Mouse (Mus musculus) C2C12 (cell line): Measurements from ENCODE around the gene Znrd1. TPM values are rescaled to one million over a fixed set of nuclear protein-coding genes. Genes with fewer than 3 reads are reported as not detected.

Experiments used
- H3K27me3 ChIP-seq: one replicate; pipeline ENCODE4 v1.6.1; 2011; ENCODE audit not compliant: control insufficient read depth, insufficient read depth, insufficient read length
- H3K36me3 ChIP-seq: one replicate; pipeline ENCODE4 v1.6.1; 2011; ENCODE audit not compliant: control insufficient read depth, insufficient read depth
- H3K4me3 ChIP-seq: one replicate; pipeline ENCODE4 v1.5.1; 2011; ENCODE audit warnings: mild to moderate bottlenecking, control low read depth; ENCODE audit not compliant: poor library complexity, insufficient read depth, severe bottlenecking
- H3K79me2 ChIP-seq: one replicate; pipeline ENCODE4 v1.6.1; 2011; ENCODE audit not compliant: control insufficient read depth, insufficient read depth
- H3K79me3 ChIP-seq: one replicate; pipeline ENCODE4 v1.6.1; 2011; ENCODE audit warnings: low read depth, control low read depth
- H3ac ChIP-seq: one replicate; pipeline ENCODE3; 2011; ENCODE audit warnings: low read depth; ENCODE audit not compliant: control insufficient read depth, insufficient read length
- CEBPB ChIP-seq: IDR thresholded peaks from one replicate; pipeline ENCODE4 v1.6.1; 2011; ENCODE audit warnings: low read depth, mild to moderate bottlenecking, control low read depth, moderate library complexity
- CTCF ChIP-seq: IDR thresholded peaks from one replicate; pipeline ENCODE4 v1.5.1; 2011; ENCODE audit not compliant: control insufficient read depth, insufficient read depth, insufficient read length
- FOSL1 ChIP-seq: IDR thresholded peaks from one replicate; pipeline ENCODE4 v1.8.0; 2011; ENCODE audit warnings: mild to moderate bottlenecking, low read length; ENCODE audit not compliant: poor library complexity, insufficient read depth, severe bottlenecking
- MAX ChIP-seq: IDR thresholded peaks from one replicate; pipeline ENCODE4 v1.6.1; 2011; ENCODE audit warnings: mild to moderate bottlenecking, control low read depth
- MYOD1 ChIP-seq: IDR thresholded peaks from one replicate; pipeline ENCODE4 v1.6.1; 2011; ENCODE audit warnings: low read depth; ENCODE audit not compliant: control insufficient read depth, insufficient read length
- MYOG ChIP-seq: IDR thresholded peaks from one replicate; pipeline ENCODE4 v1.6.1; 2011; ENCODE audit not compliant: control insufficient read depth, insufficient read length; ENCODE audit errors: extremely low read depth
- USF1 ChIP-seq: IDR thresholded peaks from one replicate; pipeline ENCODE4 v1.6.1; 2011; ENCODE audit warnings: low read depth, mild to moderate bottlenecking, control low read depth, moderate library complexity
- polyA plus RNA-seq: library from polyadenylated mRNA; unstranded; fragments of >200 nt; fragmentation: generic; extraction: Trizol; gene quantifications from one replicate; pipeline ENCODE4 v1.2.1, GENCODE M21; 2012; ENCODE audit warnings: missing spikeins

Gene Znrd1
- polyA plus RNA-seq, 1 experiment, result 93.2 TPM

DNA sequence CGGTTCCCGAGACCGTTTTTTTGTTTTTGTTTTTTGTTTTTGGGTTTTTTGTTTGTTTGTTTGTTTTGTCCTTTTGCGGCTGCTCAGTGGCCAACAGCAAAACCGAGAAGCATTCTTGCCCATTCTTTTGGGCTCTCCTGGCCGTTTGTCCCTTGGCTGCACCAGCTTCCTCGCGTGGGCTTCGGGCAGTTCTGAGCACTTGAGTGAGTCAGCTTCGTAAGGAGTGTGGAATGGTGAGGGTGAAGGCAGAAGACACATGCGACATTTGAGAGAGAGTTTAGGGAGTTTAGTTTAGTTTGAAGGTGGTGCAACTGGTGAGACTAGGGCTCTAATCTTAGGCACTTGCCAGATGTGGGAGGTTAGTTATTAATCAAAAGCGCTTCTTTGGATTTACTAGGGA lies 525 bp upstream of the Znrd1 start:
- TF ChIP-seq MAX (no peak), CTCF (no peak), MYOD1 (no peak), MYOG (no peak), FOSL1 (no peak), CEBPB (no peak), USF1 (no peak)

DNA sequence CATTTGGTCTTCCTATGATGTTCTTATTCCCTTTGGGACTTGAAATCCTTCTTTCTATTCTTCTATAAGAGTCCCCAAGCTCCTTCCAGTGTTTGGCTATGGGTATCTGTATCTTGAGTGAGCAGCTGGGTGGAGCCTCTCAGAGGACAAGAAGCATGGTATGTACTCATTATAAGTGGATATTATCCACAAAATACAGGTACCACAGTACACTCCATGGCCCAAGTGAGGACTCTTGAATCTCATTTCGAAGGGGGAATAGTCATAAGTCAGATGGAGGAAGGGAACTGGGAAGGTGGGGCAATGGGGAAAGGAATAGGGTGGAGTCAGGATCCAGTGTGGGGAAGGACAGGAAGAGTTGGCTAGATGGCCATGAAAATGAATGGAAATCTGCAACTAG lies 5.3 kb downstream of the Znrd1 start:
- peaks cover 50% of the 10 kb centered on the region for H3K36me3 ChIP-seq
- peaks cover 34% of the 10 kb centered on the region for H3K79me3 ChIP-seq
- TF ChIP-seq USF1 (no peak), MAX (no peak), MYOD1 (no peak), MYOG (no peak), FOSL1 (no peak), CEBPB (no peak), CTCF (no peak)
- H3K79me2 ChIP-seq, result peaks cover 47% of the 10 kb centered on the region
- H3K4me3 ChIP-seq, result no peak overlapping the region
- no peak overlapping the region for H3ac ChIP-seq
- no peaks in the 10 kb centered on the region for H3K27me3 ChIP-seq

More for the DNA sequence above, 525 bp upstream of the Znrd1 start:
- H3K79me2 ChIP-seq, result peaks cover 37% of the 10 kb centered on the region
- H3K27me3 ChIP-seq, result no peaks in the 10 kb centered on the region
- H3K4me3 ChIP-seq, result peak overlapping the region; percentile 63
- peaks cover 25% of the 10 kb centered on the region for H3K36me3 ChIP-seq
- H3ac ChIP-seq, result peak overlapping the region; percentile 78
- peaks cover 15% of the 10 kb centered on the region for H3K79me3 ChIP-seq

DNA sequence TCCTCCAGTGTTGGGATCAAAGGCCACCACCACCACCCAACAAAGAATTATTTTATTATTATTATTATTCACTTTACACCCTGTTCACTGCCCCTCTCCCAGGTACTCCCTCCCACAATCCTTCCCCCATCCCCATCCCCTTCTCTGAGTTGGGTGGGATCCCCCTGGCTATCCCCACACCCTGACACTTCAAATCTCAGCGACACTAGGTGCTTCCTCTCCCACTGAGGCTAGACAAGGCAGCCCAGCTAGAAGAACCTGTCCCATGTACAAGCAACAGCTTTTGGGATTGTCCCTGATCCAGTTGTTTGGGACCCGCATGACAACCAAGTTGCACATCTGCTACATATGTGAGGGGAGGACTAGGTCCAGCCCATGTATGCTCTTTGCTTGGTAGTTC lies 5.7 kb downstream of the Znrd1 start:
- H3K79me2 ChIP-seq, result peaks cover 43% of the 10 kb centered on the region
- no peaks in the 10 kb centered on the region for H3K27me3 ChIP-seq
- H3K79me3 ChIP-seq, result peaks cover 31% of the 10 kb centered on the region
- peaks cover 51% of the 10 kb centered on the region for H3K36me3 ChIP-seq
- H3ac ChIP-seq, result no peak overlapping the region
- no peak overlapping the region for H3K4me3 ChIP-seq
- no peak for TF ChIP-seq USF1

DNA sequence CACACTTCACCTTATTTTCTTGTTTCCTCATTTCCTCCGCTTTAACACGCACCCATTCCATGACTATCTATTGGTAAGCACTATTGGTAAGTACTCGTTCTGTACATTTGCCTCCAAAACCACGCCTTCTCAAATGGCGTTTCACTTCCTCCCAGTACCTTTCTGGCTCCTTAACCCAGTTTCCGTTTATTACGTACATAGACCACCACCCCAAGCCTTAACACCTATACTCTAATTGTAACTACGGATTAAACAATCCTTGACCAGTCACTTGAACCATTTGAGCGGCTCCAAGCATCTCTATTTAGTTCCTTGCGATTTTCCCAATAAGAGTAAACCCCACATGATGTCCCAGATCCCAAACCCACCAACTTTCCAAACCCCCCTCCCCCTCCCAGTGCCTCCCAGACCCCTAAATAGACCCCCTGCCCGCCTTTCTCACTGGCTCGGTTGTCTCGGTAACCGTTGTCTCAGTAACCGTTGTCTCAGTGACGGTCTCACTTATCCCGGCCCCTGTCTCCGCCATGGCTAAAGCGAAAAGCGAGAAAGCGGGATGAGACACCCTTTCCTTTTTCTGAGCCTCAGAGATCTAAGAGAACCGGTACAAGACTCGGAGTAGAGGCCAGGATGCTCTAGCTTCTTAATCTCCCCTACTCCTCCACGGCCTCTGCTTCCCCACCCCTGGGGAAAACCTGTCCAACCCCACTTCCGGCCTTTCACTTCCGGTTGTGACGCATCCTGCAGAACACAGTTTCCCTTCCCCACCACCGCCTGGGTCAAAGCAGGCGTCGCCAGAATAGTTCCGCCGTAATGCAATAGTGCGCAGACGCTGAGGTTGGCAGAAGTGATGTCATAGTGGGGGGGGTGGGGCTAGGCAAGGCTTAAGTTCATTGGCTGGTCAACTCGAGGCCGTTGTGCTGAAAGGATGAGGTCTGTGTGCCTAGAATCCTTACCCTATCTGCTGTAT lies 7.1 kb downstream of the Znrd1 start, which contains the start of gene Ppp1r11:
TSS of gene Ppp1r11 (minus strand) at position 761 of the 967 bp plus-strand sequence.
- no peaks in the 10 kb centered on the region for H3K27me3 ChIP-seq
- H3K79me3 ChIP-seq, result peaks cover 21% of the 10 kb centered on the region
- peak within 1 kb of the TSS; percentile 71 for H3ac ChIP-seq
- H3K4me3 ChIP-seq, result peak within 1 kb of the TSS; percentile 94
- peaks cover 29% of the 10 kb centered on the region for H3K79me2 ChIP-seq
- TF ChIP-seq MYOD1, result no peak
- TF ChIP-seq CEBPB, result peak; percentile 34
- peak; percentile 58 for TF ChIP-seq MAX
- peaks cover 43% of the 10 kb centered on the region for H3K36me3 ChIP-seq

DNA sequence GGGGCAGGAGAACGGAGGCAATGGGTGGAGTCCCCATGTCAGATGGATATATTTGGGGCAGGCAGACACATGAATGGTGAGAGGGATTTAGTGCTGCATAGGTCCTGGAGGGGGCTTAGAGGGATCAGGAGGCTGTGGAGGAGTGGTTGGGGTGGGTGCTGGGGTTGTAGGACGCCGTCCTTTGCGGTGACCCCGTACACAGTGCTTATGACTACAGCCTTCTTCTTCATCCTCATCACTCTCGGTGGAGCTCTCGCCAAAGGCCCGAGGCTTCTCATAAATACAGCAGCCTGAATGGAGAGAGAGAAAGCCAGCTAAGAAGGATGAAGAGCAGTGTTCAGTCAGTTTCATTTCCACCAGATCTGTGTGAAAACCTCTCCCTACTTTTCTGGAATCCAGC lies 9.1 kb downstream of the Znrd1 start:
- peaks cover 22% of the 10 kb centered on the region for H3K79me2 ChIP-seq
- H3ac ChIP-seq, result no peak overlapping the region
- TF ChIP-seq USF1 (no peak), CTCF (no peak), CEBPB (no peak), FOSL1 (no peak)
- peaks cover 18% of the 10 kb centered on the region for H3K79me3 ChIP-seq
- H3K36me3 ChIP-seq, result peaks cover 30% of the 10 kb centered on the region
- H3K27me3 ChIP-seq, result no peaks in the 10 kb centered on the region
- H3K4me3 ChIP-seq, result no peak overlapping the region

DNA sequence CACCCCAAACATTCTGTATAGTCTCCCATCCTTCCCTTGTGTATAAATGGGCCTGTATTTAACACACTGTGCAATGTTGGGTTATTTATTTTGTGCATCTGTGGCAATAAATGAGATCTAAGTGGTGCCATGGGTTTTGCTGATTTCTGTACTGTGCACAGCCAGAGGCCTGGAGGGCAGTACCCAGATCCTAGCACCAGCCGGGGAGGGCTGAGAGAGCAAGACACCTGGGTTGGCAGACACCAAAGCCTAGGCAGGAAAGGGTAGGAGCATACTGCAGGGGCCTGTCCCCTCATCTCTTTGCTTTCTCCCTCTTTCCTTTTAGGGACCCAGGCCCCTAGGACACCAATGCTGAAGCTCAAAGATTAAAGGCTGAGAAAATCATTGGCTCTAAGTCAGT lies 10.1 kb downstream of the Znrd1 start:
- Histone ChIP-seq H3K27me3 (no peaks in the 10 kb centered on the region), H3K79me3 (peaks cover 18% of the 10 kb centered on the region), H3K36me3 (peaks cover 20% of the 10 kb centered on the region), H3K79me2 (peaks cover 22% of the 10 kb centered on the region), H3K4me3 (no peak overlapping the region), H3ac (no peak overlapping the region)
- TF ChIP-seq FOSL1 (no peak), MAX (no peak), CTCF (no peak), CEBPB (no peak), MYOG (no peak), USF1 (no peak), MYOD1 (no peak)
